Mouse (Mus musculus) thymus, postnatal 4 days (tissue): ENCODE measurements around the gene Cpped1.

Experiments
- DNase-seq: peaks from one replicate; pipeline ENCODE4 v3.0.0; 2021

The Cpped1 gene

DNA sequence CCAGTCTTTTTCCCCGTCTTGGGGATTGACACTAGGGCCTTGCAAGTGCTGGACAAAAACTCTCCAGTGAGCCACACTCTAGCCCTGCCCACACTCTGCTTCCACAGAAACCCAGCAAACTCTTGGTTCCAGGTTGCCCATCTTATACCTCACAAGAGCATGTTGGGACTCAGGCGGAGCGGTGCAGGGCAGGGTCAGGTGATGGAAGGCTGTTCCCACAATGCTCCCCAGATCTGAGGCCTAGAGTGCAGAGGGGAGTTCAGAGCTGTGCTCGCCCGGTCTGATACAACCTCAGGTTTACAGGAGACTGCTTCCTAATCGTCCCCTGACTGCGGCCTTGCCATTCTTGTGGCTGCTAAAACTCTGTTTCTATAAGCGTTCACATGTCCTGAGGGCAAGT is 151.8 kb downstream of the Cpped1 start:
- DNase-seq = no peak

- DNase-seq = no peak
Measured at GRCm38 (mm10) chr16:11756598-11757245, 152.5 kb downstream of the Cpped1 start.

DNA sequence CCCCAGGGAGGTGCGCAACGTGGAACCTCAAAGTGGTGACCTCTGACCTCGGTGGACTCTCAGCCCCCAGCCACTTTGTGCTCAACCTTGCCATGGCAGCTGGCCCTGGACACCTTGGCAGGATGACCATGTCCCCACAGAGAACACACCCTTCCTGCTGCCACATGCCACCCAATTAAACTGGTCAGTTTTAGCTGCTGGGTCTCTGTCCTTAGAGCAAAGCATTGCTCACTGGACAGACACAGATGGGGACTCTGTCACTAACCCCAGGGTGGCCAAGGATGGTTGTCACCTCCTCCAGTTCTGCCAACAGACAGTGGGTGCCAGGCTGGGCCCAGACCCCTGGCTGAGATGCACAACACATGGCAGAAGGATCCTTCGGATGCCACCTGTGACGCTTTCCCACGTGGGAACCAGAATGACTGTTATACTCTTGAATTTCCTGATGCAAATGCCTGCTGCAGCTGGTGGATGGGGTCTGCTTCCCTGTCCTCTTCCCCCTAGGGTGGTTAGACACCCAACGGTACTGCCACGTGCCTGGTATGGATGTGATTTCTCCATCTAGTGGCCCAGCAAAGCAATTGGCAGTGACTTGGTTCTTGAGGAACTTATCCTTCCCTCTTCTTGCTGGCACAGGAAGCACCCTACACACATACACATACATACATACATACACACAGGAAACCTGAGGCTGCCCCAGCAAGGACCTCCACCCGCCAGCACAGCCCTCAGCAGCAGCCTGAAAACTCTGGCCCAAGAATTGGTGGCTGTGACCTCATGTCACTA is 153.8 kb downstream of the Cpped1 start:
- DNase-seq = no peak

DNA sequence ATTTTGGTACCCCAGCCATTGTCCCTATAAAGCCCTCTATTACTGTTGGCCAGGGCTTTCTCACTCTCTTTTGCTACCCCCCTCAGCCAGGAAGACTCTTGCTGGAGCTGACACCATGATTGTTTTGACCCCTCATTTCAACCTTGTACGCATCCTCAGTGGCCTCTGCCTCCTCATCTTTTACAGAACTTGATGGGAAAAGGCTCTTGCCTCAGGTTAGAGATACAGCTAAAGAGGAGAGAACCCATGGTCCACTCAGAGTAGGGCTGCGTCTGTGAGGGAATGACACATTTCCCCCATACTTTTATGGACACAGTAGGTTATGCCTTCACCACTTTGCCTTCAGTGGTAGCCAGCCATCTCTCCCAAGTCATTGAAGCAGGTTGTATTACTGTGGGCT is 155.1 kb downstream of the Cpped1 start:
- DNase-seq = no peak
